Mouse (Mus musculus) heart, adult 18-20 months (tissue): ENCODE results near the gene Elf1. TPM values are rescaled to one million over a fixed set of nuclear protein-coding genes. Genes with fewer than 3 reads are reported as not detected.

Experiments used
- microRNA-seq, 2 experiments: library from miRNA; unstranded; fragments of <30 nt; microRNA quantifications; one replicate each; pipeline ENCODE4 v1.2.0; 2022
- total RNA-seq, 2 experiments: library from RNA; stranded (reverse); gene quantifications; 2 replicates each; pipeline ENCODE4 v1.2.3; 2021

Gene Elf1
- total RNA-seq, 2 experiments from 2014 or later, result 12.4 to 15.0 TPM

Small RNA genes within 50 kb of the gene (microRNA-seq; reads per million reads assigned to microRNA genes)
- gene Gm27857, result 0 reads per million in 2 experiments

Other genes starting within 250 kb of the Elf1 start
- not detected for gene Zfp957, start 233.8 kb upstream of the Elf1 start, total RNA-seq
- gene Rgcc, start 179.5 kb upstream of the Elf1 start, total RNA-seq, result 100 to 1,000 TPM; 112 to 122 TPM
- 10 to 100 TPM; 10.7 to 11.4 TPM for gene Naa16, start 90.4 kb upstream of the Elf1 start, total RNA-seq
- 1 to 10 TPM; 8.3 to 8.6 TPM for gene Mtrf1, start 83.4 kb upstream of the Elf1 start, total RNA-seq
- gene Kbtbd7, start 54.7 kb upstream of the Elf1 start, total RNA-seq, result 1 to 10 TPM; 8.9 to 9.1 TPM
- under 1 TPM; 0.12 to 0.39 TPM for gene Kbtbd6, start 29.4 kb upstream of the Elf1 start, total RNA-seq
- gene Wbp4, start 326 bp downstream of the Elf1 start, total RNA-seq, result 10 to 100 TPM; 20.5 to 21.7 TPM
- gene Sugt1, start 106.5 kb downstream of the Elf1 start, total RNA-seq, result 10 to 100 TPM; 68.8 TPM
- 1 to 10 TPM; 3.9 to 4.7 TPM for gene Cnmd, start 181.0 kb downstream of the Elf1 start, total RNA-seq